Mouse (Mus musculus): ENCODE data around the gene Gm21969. TPM values are rescaled to one million over a fixed set of nuclear protein-coding genes. Genes with fewer than 3 reads are reported as not detected.

Gm21969 gene
- total RNA-seq, 2 experiments from 2014 or later = not detected

- intact Hi-C loops (cut with DNase I) = loop anchor here (5.0 kb wide), 1 partner anchor 49 kb away; no protein-coding TSS in a partner anchor
Measured at GRCm38 (mm10) chr4:139703468-139703867, 100.5 kb downstream of the Gm21969 start.

GRCm38 (mm10) chr4:139705986-139706385 is 103.0 kb downstream of the Gm21969 start:
- intact Hi-C loops (cut with DNase I) = no loop called here
- DNase-seq (ENCODE audit: low spot score in 2 of 2) = no peak

More at GRCm38 (mm10) chr4:139703468-139703867, 100.5 kb downstream of the Gm21969 start:
- DNase-seq (ENCODE audit: low spot score in 2 of 2) = no peak

- intact Hi-C loops (cut with DNase I) = no loop called here
- no peak for DNase-seq (ENCODE audit: low spot score in 2 of 2)
Measured at GRCm38 (mm10) chr4:139710467-139711334, 107.7 kb downstream of the Gm21969 start.

Small RNA genes lying within 50 kb of the gene (microRNA-seq; reads per million reads assigned to microRNA genes)
- gene Gm25571 = 0 reads per million in 2 experiments
- 2.5 to 3.4 reads per million in 2 experiments for gene Mir7020

Other genes with a start within 250 kb of the Gm21969 start
- 10 to 100 TPM; 15.9 to 17.2 TPM for gene Iffo2, start 72.6 kb upstream of the Gm21969 start, total RNA-seq (2021)
- gene Aldh4a1, start 19.7 kb downstream of the Gm21969 start, total RNA-seq (2021) = 10 to 100 TPM; 15.9 to 17.3 TPM
- gene Tas1r2, start 50.4 kb downstream of the Gm21969 start, total RNA-seq (2021) = not detected
- gene Pax7, start 230.3 kb downstream of the Gm21969 start, total RNA-seq (2021) = not detected

Measured in left cerebral cortex, postnatal 25 days (tissue).